Mouse (Mus musculus): Measurements from ENCODE around the gene Bcar3. TPM values are rescaled to one million over a fixed set of nuclear protein-coding genes. Genes with fewer than 3 reads are reported as not detected.
A peak's percentile ranks its signal among the peaks of the same experiment; 100 is the strongest.

Gene Bcar3
- polyA plus RNA-seq, 1 experiment from 2014 or later, result 5.0 TPM

DNA sequence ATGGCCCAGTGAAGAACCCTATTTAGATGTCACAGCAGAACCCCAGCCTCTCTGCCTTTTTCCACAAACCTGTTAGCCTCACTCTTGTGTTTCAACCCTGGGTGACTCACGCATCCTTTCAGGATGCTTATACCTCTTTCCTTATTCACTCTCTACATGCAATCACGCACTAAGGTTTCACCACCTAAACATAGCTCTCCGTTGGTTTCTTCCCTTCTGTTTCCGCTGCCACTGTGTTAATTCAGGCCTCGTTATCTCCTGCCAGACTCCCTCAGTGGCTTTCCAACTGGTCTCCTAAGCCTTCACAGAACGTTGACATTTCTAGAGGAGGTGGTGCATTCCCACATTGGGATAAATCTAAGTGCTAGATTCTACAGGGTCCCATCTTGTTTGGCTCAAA, 196.6 kb downstream of the Bcar3 start:
- H3K27me3 ChIP-seq, result no peaks in the 10 kb centered on the region
- H3K27ac ChIP-seq, result no peak overlapping the region
- 53% methylated on average over 6 of the region's 6 CpGs for WGBS (ENCODE audit: insufficient replicate concordance)
- H3K4me1 ChIP-seq (replicated peaks), result no peaks in the 10 kb centered on the region
- H3K4me3 ChIP-seq (replicated peaks), result no peak overlapping the region
- no peaks in the 10 kb centered on the region for H3K9me3 ChIP-seq (replicated peaks)
- no peak for ATAC-seq (ENCODE audit: low read depth)
- DNase-seq, result no peak
- H3K36me3 ChIP-seq, result no peaks in the 10 kb centered on the region
- no peak overlapping the region for H3K9ac ChIP-seq
- no peak overlapping the region for H3K4me2 ChIP-seq

DNA sequence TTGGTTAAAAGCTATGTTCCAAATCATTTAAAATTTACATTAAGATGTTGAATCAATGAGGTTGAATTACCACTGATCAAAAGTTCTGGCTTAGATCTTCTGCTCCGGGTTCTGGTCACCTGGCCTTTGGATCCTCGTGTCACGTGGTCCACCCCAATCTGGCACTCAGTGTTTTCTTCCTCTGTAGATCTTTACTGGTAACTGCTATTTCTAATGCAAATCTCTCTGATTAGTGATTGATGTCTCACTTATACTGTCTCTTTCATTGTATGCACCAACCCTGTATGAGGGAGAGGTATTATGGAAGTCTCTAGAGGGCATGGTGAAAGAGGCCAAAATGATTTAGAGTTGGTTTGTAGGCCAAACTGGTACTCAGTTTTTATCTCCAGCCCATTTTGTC, 198.1 kb downstream of the Bcar3 start:
- DNase-seq, result no peak
- Histone ChIP-seq H3K27me3 (no peaks in the 10 kb centered on the region), H3K9me3 (replicated peaks) (no peaks in the 10 kb centered on the region), H3K36me3 (no peaks in the 10 kb centered on the region), H3K27ac (no peak overlapping the region), H3K4me1 (replicated peaks) (no peaks in the 10 kb centered on the region), H3K4me2 (no peak overlapping the region), H3K9ac (no peak overlapping the region), H3K4me3 (replicated peaks) (no peak overlapping the region)
- 64% methylated on average over 3 of the region's 3 CpGs for WGBS (ENCODE audit: insufficient replicate concordance)
- no peak for ATAC-seq (ENCODE audit: low read depth)

GRCm38 (mm10) chr3:122492872-122493615, 199.1 kb downstream of the Bcar3 start:
- Histone ChIP-seq H3K27me3 (no peaks in the 10 kb centered on the region), H3K4me1 (replicated peaks) (no peaks in the 10 kb centered on the region), H3K9ac (no peak overlapping the region), H3K9me3 (replicated peaks) (no peaks in the 10 kb centered on the region), H3K36me3 (no peaks in the 10 kb centered on the region), H3K27ac (no peak overlapping the region), H3K4me3 (replicated peaks) (no peak overlapping the region), H3K4me2 (no peak overlapping the region)
- DNase-seq, result no peak
- whole genome bisulfite sequencing (ENCODE audit: insufficient replicate concordance), result 68% methylated on average over 21 of the region's 21 CpGs
- no peak for ATAC-seq (ENCODE audit: low read depth)

DNA sequence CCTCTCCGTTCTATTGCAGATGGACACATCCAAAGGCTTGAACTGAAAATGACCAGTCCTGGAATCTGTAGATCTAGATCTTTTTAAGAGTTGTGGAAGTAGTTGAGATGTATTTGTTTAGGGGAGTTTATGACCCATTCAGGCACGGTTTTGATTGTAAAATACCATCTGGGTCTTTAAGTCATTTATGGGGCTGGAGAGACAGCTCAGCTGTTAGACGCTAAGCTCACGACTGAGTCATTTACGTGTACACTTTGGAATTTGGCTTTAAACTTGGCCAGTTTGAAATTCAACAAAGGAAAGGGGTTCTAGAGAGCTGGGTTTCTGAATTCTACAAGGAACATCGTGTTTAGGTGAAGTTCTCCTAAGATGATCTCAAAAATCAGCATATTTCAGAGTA, 200.8 kb downstream of the Bcar3 start:
- no peaks in the 10 kb centered on the region for H3K36me3 ChIP-seq
- DNase-seq, result no peak
- no peaks in the 10 kb centered on the region for H3K9me3 ChIP-seq (replicated peaks)
- no peak for ATAC-seq (ENCODE audit: low read depth)
- 71% methylated on average over 6 of the region's 6 CpGs for WGBS (ENCODE audit: insufficient replicate concordance)
- no peaks in the 10 kb centered on the region for H3K27me3 ChIP-seq
- no peak overlapping the region for H3K4me2 ChIP-seq
- no peaks in the 10 kb centered on the region for H3K4me1 ChIP-seq (replicated peaks)
- H3K9ac ChIP-seq, result no peak overlapping the region
- no peak overlapping the region for H3K4me3 ChIP-seq (replicated peaks)
- H3K27ac ChIP-seq, result no peak overlapping the region

DNA sequence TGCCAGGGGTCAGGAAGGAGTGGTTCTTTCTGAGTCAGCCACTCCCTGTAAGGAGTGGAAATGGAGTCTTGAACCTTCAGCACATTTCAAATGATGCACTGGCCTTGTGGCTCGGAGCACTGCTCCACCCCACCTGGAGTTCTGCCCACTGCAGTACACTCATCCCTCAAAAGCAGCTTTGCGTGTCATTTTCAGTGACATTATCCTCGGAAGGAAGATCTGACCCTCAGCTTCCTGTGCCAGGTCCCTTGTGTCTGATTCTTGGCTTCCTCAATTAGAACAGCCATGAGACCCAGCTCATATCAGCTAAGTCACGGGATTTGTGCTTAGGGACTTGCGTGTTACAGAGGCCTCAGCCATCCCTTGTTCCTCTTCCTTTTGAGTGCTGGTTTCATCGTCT, 203.9 kb downstream of the Bcar3 start:
- no peak overlapping the region for H3K4me3 ChIP-seq (replicated peaks)
- no peak for ATAC-seq (ENCODE audit: low read depth)

GRCm38 (mm10) chr3:122498528-122498927, 204.6 kb downstream of the Bcar3 start:
- 0 out of 2 replicates have a peak, but pooled peaks cover 8% of the 10 kb centered on the region for H3K4me1 ChIP-seq (replicated peaks)
- H3K9ac ChIP-seq, result no peak overlapping the region
- H3K27ac ChIP-seq, result no peak overlapping the region
- H3K27me3 ChIP-seq, result no peaks in the 10 kb centered on the region
- no peak for ATAC-seq (ENCODE audit: low read depth)
- H3K4me3 ChIP-seq (replicated peaks), result no peak overlapping the region
- no peaks in the 10 kb centered on the region for H3K9me3 ChIP-seq (replicated peaks)
- DNase-seq, result no peak
- H3K4me2 ChIP-seq, result no peak overlapping the region
- no peaks in the 10 kb centered on the region for H3K36me3 ChIP-seq
- 72% methylated on average over 7 of the region's 7 CpGs for WGBS (ENCODE audit: insufficient replicate concordance)

More for the DNA sequence above, 203.9 kb downstream of the Bcar3 start:
- Histone ChIP-seq H3K9me3 (replicated peaks) (no peaks in the 10 kb centered on the region), H3K4me2 (no peak overlapping the region), H3K9ac (no peak overlapping the region), H3K27me3 (no peaks in the 10 kb centered on the region), H3K36me3 (no peaks in the 10 kb centered on the region), H3K27ac (no peak overlapping the region), H3K4me1 (replicated peaks) (0 out of 2 replicates have a peak, but pooled peaks cover 8% of the 10 kb centered on the region)
- 56% methylated on average over 6 of the region's 6 CpGs for whole genome bisulfite sequencing (ENCODE audit: insufficient replicate concordance)
- no peak for DNase-seq

- H3K36me3 ChIP-seq, result no peaks in the 10 kb centered on the region
- H3K4me3 ChIP-seq (replicated peaks), result no peak overlapping the region
- H3K9ac ChIP-seq, result no peak overlapping the region
- H3K27me3 ChIP-seq, result no peaks in the 10 kb centered on the region
- no peak overlapping the region for H3K4me2 ChIP-seq
- WGBS (ENCODE audit: insufficient replicate concordance), result 73% methylated on average over 6 of the region's 6 CpGs
- no peaks in the 10 kb centered on the region for H3K9me3 ChIP-seq (replicated peaks)
- H3K4me1 ChIP-seq (replicated peaks), result 0 out of 2 replicates have a peak, but pooled peaks cover 9% of the 10 kb centered on the region
- no peak overlapping the region for H3K27ac ChIP-seq
- DNase-seq, result no peak
- no peak for ATAC-seq (ENCODE audit: low read depth)
Measured at GRCm38 (mm10) chr3:122499647-122500046, 205.7 kb downstream of the Bcar3 start.

DNA sequence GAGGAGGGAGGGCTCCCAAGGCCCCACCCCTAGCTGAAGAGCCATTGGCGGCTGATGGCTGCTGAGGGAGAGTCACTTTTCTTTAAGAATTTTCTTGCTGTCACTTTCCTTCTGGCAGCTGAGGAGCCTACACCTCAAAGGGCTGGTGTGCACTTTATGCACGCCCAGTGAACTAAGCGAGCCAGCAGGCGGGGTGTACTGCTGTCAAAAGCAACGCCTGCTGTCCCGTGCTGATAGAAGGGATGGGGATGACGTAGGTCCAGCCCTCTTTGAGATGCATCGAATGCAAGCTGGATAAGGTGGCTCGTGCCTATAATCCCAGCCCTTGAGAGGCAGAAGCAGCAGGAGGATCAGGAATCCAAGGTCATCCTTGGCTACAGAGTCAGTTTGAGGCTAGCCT, 207.0 kb downstream of the Bcar3 start:
- DNase-seq, result no peak
- Histone ChIP-seq H3K4me1 (replicated peaks) (0 out of 2 replicates have a peak, but pooled peaks cover 10% of the 10 kb centered on the region), H3K4me2 (no peak overlapping the region), H3K27ac (no peak overlapping the region), H3K36me3 (no peaks in the 10 kb centered on the region), H3K9me3 (replicated peaks) (no peaks in the 10 kb centered on the region), H3K27me3 (no peaks in the 10 kb centered on the region), H3K9ac (no peak overlapping the region), H3K4me3 (replicated peaks) (no peak overlapping the region)
- no peak for ATAC-seq (ENCODE audit: low read depth)
- WGBS (ENCODE audit: insufficient replicate concordance), result 60% methylated on average over 9 of the region's 9 CpGs

- H3K27ac ChIP-seq, result no peak overlapping the region
- no peak overlapping the region for H3K4me2 ChIP-seq
- no peak overlapping the region for H3K4me3 ChIP-seq (replicated peaks)
- H3K9me3 ChIP-seq (replicated peaks), result no peaks in the 10 kb centered on the region
- ATAC-seq (ENCODE audit: low read depth), result no peak
- no peak for DNase-seq
- 64% methylated on average over 10 of the region's 10 CpGs for WGBS (ENCODE audit: insufficient replicate concordance)
- H3K36me3 ChIP-seq, result no peaks in the 10 kb centered on the region
- H3K9ac ChIP-seq, result no peak overlapping the region
- no peaks in the 10 kb centered on the region for H3K27me3 ChIP-seq
- peaks cover 24% of the 10 kb centered on the region for H3K4me1 ChIP-seq (replicated peaks)
Measured at GRCm38 (mm10) chr3:122506343-122506916, 212.5 kb downstream of the Bcar3 start.

- no peak for ATAC-seq (ENCODE audit: low read depth)
- Histone ChIP-seq H3K36me3 (no peaks in the 10 kb centered on the region), H3K9me3 (replicated peaks) (no peaks in the 10 kb centered on the region), H3K27ac (no peak overlapping the region), H3K27me3 (no peaks in the 10 kb centered on the region), H3K9ac (no peak overlapping the region), H3K4me1 (replicated peaks) (peaks cover 33% of the 10 kb centered on the region), H3K4me3 (replicated peaks) (no peak overlapping the region), H3K4me2 (no peak overlapping the region)
- no peak for DNase-seq
- WGBS (ENCODE audit: insufficient replicate concordance), result 86% methylated on average over 14 of the region's 14 CpGs
Measured at GRCm38 (mm10) chr3:122507826-122508225, 213.9 kb downstream of the Bcar3 start.

GRCm38 (mm10) chr3:122509084-122509483, 215.1 kb downstream of the Bcar3 start:
- H3K4me2 ChIP-seq, result no peak overlapping the region
- peak overlapping the region; percentile 74 for H3K27ac ChIP-seq
- H3K4me1 ChIP-seq (replicated peaks), result peaks cover 36% of the 10 kb centered on the region
- H3K9me3 ChIP-seq (replicated peaks), result no peaks in the 10 kb centered on the region
- 23% methylated on average over 5 of the region's 5 CpGs for WGBS (ENCODE audit: insufficient replicate concordance)
- no peaks in the 10 kb centered on the region for H3K36me3 ChIP-seq
- H3K4me3 ChIP-seq (replicated peaks), result no peak overlapping the region
- DNase-seq, result peak; percentile 23
- ATAC-seq (ENCODE audit: low read depth), result peak; percentile 22
- H3K9ac ChIP-seq, result no peak overlapping the region
- no peaks in the 10 kb centered on the region for H3K27me3 ChIP-seq

All from liver, embryonic 13.5 days (tissue).